Mouse (Mus musculus): ENCODE results near the gene Trim41. TPM values are rescaled to one million over a fixed set of nuclear protein-coding genes. Genes with fewer than 3 reads are reported as not detected.

The Trim41 gene
- total RNA-seq (2014; rRNA removed) (11.4 and 13.2 TPM in 2 replicates), polyA plus RNA-seq (2012; rRNA removed) (13.7 and 18.2 TPM in 2 replicates)

- H3K36me3 ChIP-seq (ENCODE audit: control insufficient read depth, insufficient read depth, low read length), result peaks cover 3% of the 10 kb centered on the region
- H3K9ac ChIP-seq (ENCODE audit: low read depth, low read length), result peak within 1 kb of the TSS; percentile 84
- under 1% methylated on average over 77 of the region's 77 CpGs for WGBS
- H3K27me3 ChIP-seq (ENCODE audit: control insufficient read depth, insufficient read depth, low read length), result no peaks in the 10 kb centered on the region
- H3K27ac ChIP-seq (replicated peaks; ENCODE audit: insufficient read depth, low read depth, low read length), result peak within 1 kb of the TSS; percentile 81
- H3K79me2 ChIP-seq (ENCODE audit: control insufficient read depth, insufficient read depth, low read length), result peaks cover 13% of the 10 kb centered on the region
- DNase-seq (ENCODE audit: extremely low read depth, low read depth, low spot score), result peak; percentile 93
- TF ChIP-seq CTCF (IDR thresholded peaks at IDR 0.05; ENCODE audit: low read depth, low read length) (no peak), POLR2A (IDR thresholded peaks at IDR 0.05; ENCODE audit: extremely low read depth, insufficient read depth, low read length) (peak; percentile 93)
- peak within 1 kb of the TSS; percentile 81 for H3K4me3 ChIP-seq (ENCODE audit: insufficient read depth, low read depth, low read length)
- H3K4me1 ChIP-seq (ENCODE audit: control insufficient read depth, insufficient read depth, low read length), result peaks cover 28% of the 10 kb centered on the region
Measured at GRCm38 (mm10) chr11:48816800-48817665, at the start of gene Trim41. Gene Trim41, minus strand, starts transcription at chr11:48817353.

- Histone ChIP-seq H3K27ac (replicated peaks; ENCODE audit: insufficient read depth, low read depth, low read length) (no peak overlapping the region), H3K79me2 (ENCODE audit: control insufficient read depth, insufficient read depth, low read length) (peaks cover 3% of the 10 kb centered on the region; the same call in 1 of the 2 replicates), H3K4me3 (ENCODE audit: insufficient read depth, low read depth, low read length) (no peak overlapping the region), H3K27me3 (ENCODE audit: control insufficient read depth, insufficient read depth, low read length) (no peaks in the 10 kb centered on the region), H3K36me3 (ENCODE audit: control insufficient read depth, insufficient read depth, low read length) (peaks cover 25% of the 10 kb centered on the region), H3K9ac (ENCODE audit: low read depth, low read length) (no peak overlapping the region), H3K4me1 (ENCODE audit: control insufficient read depth, insufficient read depth, low read length) (peaks cover 10% of the 10 kb centered on the region)
- WGBS, result 95% methylated on average over 9 of the region's 9 CpGs
- no peak for DNase-seq (ENCODE audit: extremely low read depth, low read depth, low spot score)
- TF ChIP-seq POLR2A (IDR thresholded peaks at IDR 0.05; ENCODE audit: extremely low read depth, insufficient read depth, low read length) (no peak), CTCF (IDR thresholded peaks at IDR 0.05; ENCODE audit: low read depth, low read length) (no peak)
Measured at GRCm38 (mm10) chr11:48866481-48866880, 49.3 kb upstream of the Trim41 start.

GRCm38 (mm10) chr11:48863808-48864207, 46.7 kb upstream of the Trim41 start:
- Histone ChIP-seq H3K9ac (ENCODE audit: low read depth, low read length) (no peak overlapping the region), H3K27me3 (ENCODE audit: control insufficient read depth, insufficient read depth, low read length) (no peaks in the 10 kb centered on the region), H3K36me3 (ENCODE audit: control insufficient read depth, insufficient read depth, low read length) (peaks cover 25% of the 10 kb centered on the region), H3K4me1 (ENCODE audit: control insufficient read depth, insufficient read depth, low read length) (peaks cover 2% of the 10 kb centered on the region), H3K79me2 (ENCODE audit: control insufficient read depth, insufficient read depth, low read length) (no peaks in the 10 kb centered on the region), H3K27ac (replicated peaks; ENCODE audit: insufficient read depth, low read depth, low read length) (no peak overlapping the region), H3K4me3 (ENCODE audit: insufficient read depth, low read depth, low read length) (no peak overlapping the region)
- 77% methylated on average over 3 of the region's 3 CpGs for WGBS
- TF ChIP-seq CTCF (IDR thresholded peaks at IDR 0.05; ENCODE audit: low read depth, low read length), result no peak
- TF ChIP-seq POLR2A (IDR thresholded peaks at IDR 0.05; ENCODE audit: extremely low read depth, insufficient read depth, low read length), result no peak
- DNase-seq (ENCODE audit: extremely low read depth, low read depth, low spot score), result no peak

GRCm38 (mm10) chr11:48862784-48863319, 45.7 kb upstream of the Trim41 start:
- 29% methylated on average over 1 of the region's 1 CpGs for WGBS

GRCm38 (mm10) chr11:48859014-48859413, 41.9 kb upstream of the Trim41 start:
- Histone ChIP-seq H3K27me3 (ENCODE audit: control insufficient read depth, insufficient read depth, low read length) (no peaks in the 10 kb centered on the region), H3K79me2 (ENCODE audit: control insufficient read depth, insufficient read depth, low read length) (no peaks in the 10 kb centered on the region), H3K27ac (replicated peaks; ENCODE audit: insufficient read depth, low read depth, low read length) (no peak overlapping the region), H3K4me3 (ENCODE audit: insufficient read depth, low read depth, low read length) (no peak overlapping the region), H3K9ac (ENCODE audit: low read depth, low read length) (no peak overlapping the region), H3K36me3 (ENCODE audit: control insufficient read depth, insufficient read depth, low read length) (no peaks in the 10 kb centered on the region), H3K4me1 (ENCODE audit: control insufficient read depth, insufficient read depth, low read length) (peaks cover 5% of the 10 kb centered on the region; the same call in 1 of the 2 replicates)
- WGBS, result under 1% methylated on average over 6 of the region's 6 CpGs
- DNase-seq (ENCODE audit: extremely low read depth, low read depth, low spot score), result peak; percentile 69
- TF ChIP-seq CTCF (IDR thresholded peaks at IDR 0.05; ENCODE audit: low read depth, low read length) (peak; percentile 58), POLR2A (IDR thresholded peaks at IDR 0.05; ENCODE audit: extremely low read depth, insufficient read depth, low read length) (no peak)

More at GRCm38 (mm10) chr11:48862784-48863319, 45.7 kb upstream of the Trim41 start:
- no peak for TF ChIP-seq CTCF (IDR thresholded peaks at IDR 0.05; ENCODE audit: low read depth, low read length)
- TF ChIP-seq POLR2A (IDR thresholded peaks at IDR 0.05; ENCODE audit: extremely low read depth, insufficient read depth, low read length), result no peak
- DNase-seq (ENCODE audit: extremely low read depth, low read depth, low spot score), result no peak
- Histone ChIP-seq H3K4me1 (ENCODE audit: control insufficient read depth, insufficient read depth, low read length) (peaks cover 1% of the 10 kb centered on the region; the same call in 1 of the 2 replicates), H3K27ac (replicated peaks; ENCODE audit: insufficient read depth, low read depth, low read length) (no peak overlapping the region), H3K4me3 (ENCODE audit: insufficient read depth, low read depth, low read length) (no peak overlapping the region), H3K79me2 (ENCODE audit: control insufficient read depth, insufficient read depth, low read length) (no peaks in the 10 kb centered on the region), H3K9ac (ENCODE audit: low read depth, low read length) (no peak overlapping the region), H3K27me3 (ENCODE audit: control insufficient read depth, insufficient read depth, low read length) (no peaks in the 10 kb centered on the region), H3K36me3 (ENCODE audit: control insufficient read depth, insufficient read depth, low read length) (peaks cover 23% of the 10 kb centered on the region)

All from liver, adult 2 months (tissue).